Mouse (Mus musculus): Measurements from ENCODE around the gene Mvk. TPM values are rescaled to one million over a fixed set of nuclear protein-coding genes. Genes with fewer than 3 reads are reported as not detected.

Gene Mvk
- polyA plus RNA-seq (2015; fragmentation: Nextera tagmentation; extraction: Ambion mirVana): 35.8 and 69.6 TPM in 2 replicates

GRCm38 (mm10) chr5:114443566-114444367 is at the start of gene Mvk, which contains the start of gene Mmab:
Mvk (plus strand) TSS chr5:114444269.
Mmab (minus strand) TSS chr5:114444060.

Small RNA genes lying within 50 kb of the gene (microRNA-seq; reads per million reads assigned to microRNA genes)
- not detected for gene Mir7027

Other genes with a start within 250 kb of the Mvk start
- gene Foxn4, start 170.5 kb upstream of the Mvk start, polyA plus RNA-seq (2015; fragmentation: Nextera tagmentation; extraction: Ambion mirVana): not detected in 2 replicates
- 3.1 and 4.0 TPM in 2 replicates for gene Myo1h, start 155.1 kb upstream of the Mvk start, polyA plus RNA-seq (2015; fragmentation: Nextera tagmentation; extraction: Ambion mirVana)
- gene Kctd10, start 63.8 kb upstream of the Mvk start, polyA plus RNA-seq (2015; fragmentation: Nextera tagmentation; extraction: Ambion mirVana): 162 and 192 TPM in 2 replicates
- 22.5 and 25.0 TPM in 2 replicates for gene Ube3b, start 63.7 kb upstream of the Mvk start, polyA plus RNA-seq (2015; fragmentation: Nextera tagmentation; extraction: Ambion mirVana)
- 16.5 and 24.9 TPM in 2 replicates for gene Mmab, start 209 bp upstream of the Mvk start, polyA plus RNA-seq (2015; fragmentation: Nextera tagmentation; extraction: Ambion mirVana)
- gene Fam222a, start 123.7 kb downstream of the Mvk start, polyA plus RNA-seq (2015; fragmentation: Nextera tagmentation; extraction: Ambion mirVana): 0.28 and 0.30 TPM in 2 replicates
- 5.9 and 6.1 TPM in 2 replicates for gene Trpv4, start 214.2 kb downstream of the Mvk start, polyA plus RNA-seq (2015; fragmentation: Nextera tagmentation; extraction: Ambion mirVana)
- gene Gltp, start 246.7 kb downstream of the Mvk start, polyA plus RNA-seq (2015; fragmentation: Nextera tagmentation; extraction: Ambion mirVana): 146 and 158 TPM in 2 replicates